Mouse (Mus musculus): ENCODE results near the gene Cacng2. TPM values are rescaled to one million over a fixed set of nuclear protein-coding genes. Genes with fewer than 3 reads are reported as not detected.

Cacng2 gene
- polyA plus RNA-seq, 1 experiment from 2014 or later = 0.56 TPM

DNA sequence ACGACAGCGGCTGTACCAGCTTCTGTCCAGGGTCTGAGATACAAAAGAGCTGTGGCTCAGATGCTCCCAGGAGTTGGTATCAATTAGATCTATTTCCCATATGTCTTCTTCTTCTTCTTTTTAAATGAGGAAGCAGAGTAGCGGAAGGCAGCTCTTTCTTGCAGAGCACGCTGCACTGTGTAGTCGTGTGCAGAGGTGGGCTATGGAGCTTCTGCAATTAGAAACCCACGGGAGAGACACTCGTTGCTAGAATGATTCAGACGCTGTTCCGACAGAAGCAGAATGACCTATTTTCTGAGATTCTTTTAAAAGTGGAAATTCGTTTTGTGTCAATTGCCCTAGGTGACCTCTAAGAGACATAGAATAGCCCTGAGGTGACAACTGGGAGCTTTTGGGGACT lies 69.1 kb downstream of the Cacng2 start:
- H3K27me3 ChIP-seq (ENCODE audit: control insufficient read depth, insufficient read depth, low read length) = no peaks in the 10 kb centered on the region
- no peaks in the 10 kb centered on the region for H3K4me1 ChIP-seq (replicated peaks; ENCODE audit: control insufficient read depth, insufficient read depth, low read length)
- DNase-seq (ENCODE audit: low spot score) = no peak
- no peak overlapping the region for H3K9ac ChIP-seq (ENCODE audit: low read length)
- no peaks in the 10 kb centered on the region for H3K9me3 ChIP-seq (ENCODE audit: control insufficient read depth, low read length)
- no peaks in the 10 kb centered on the region for H3K36me3 ChIP-seq (ENCODE audit: control insufficient read depth, insufficient read depth, low read length)
- H3K4me3 ChIP-seq (ENCODE audit: low read depth, low read length) = no peak overlapping the region
- 87% methylated on average over 10 of the region's 10 CpGs for WGBS
- no peak overlapping the region for H3K27ac ChIP-seq (ENCODE audit: low read depth, low read length)
- no peak for ATAC-seq (replicated peaks; ENCODE audit: low FRiP score)
- H3K4me2 ChIP-seq (ENCODE audit: low read depth, low read length, severe bottlenecking) = no peak overlapping the region

DNA sequence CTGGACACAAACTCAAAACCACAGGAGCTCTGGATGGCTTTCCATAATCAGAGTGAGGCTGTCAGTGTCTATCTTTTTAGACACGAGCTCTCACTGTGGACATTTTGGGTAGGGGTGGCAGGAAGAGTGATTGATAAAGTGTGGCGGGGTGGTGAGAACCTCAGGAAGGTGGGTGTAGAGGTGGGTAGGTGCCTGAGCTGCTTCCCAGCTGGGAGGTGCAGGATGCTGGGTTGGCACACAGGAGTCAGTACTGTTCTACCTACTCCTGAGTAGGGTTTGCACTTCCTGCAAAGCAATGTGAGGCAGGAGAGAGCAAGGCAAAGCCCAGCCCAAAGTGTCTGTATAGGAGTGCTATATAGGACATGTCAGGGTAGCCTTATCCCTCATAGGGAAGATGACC lies 69.9 kb downstream of the Cacng2 start:
- DNase-seq (ENCODE audit: low spot score) (no peak), ATAC-seq (replicated peaks; ENCODE audit: low FRiP score) (no peak)
- no peak overlapping the region for H3K27ac ChIP-seq (ENCODE audit: low read depth, low read length)
- H3K36me3 ChIP-seq (ENCODE audit: control insufficient read depth, insufficient read depth, low read length) = no peaks in the 10 kb centered on the region
- no peak overlapping the region for H3K4me3 ChIP-seq (ENCODE audit: low read depth, low read length)
- H3K27me3 ChIP-seq (ENCODE audit: control insufficient read depth, insufficient read depth, low read length) = no peaks in the 10 kb centered on the region
- no peak overlapping the region for H3K9ac ChIP-seq (ENCODE audit: low read length)
- 72% methylated on average over 2 of the region's 2 CpGs for WGBS
- no peaks in the 10 kb centered on the region for H3K4me1 ChIP-seq (replicated peaks; ENCODE audit: control insufficient read depth, insufficient read depth, low read length)
- H3K9me3 ChIP-seq (ENCODE audit: control insufficient read depth, low read length) = no peaks in the 10 kb centered on the region
- H3K4me2 ChIP-seq (ENCODE audit: low read depth, low read length, severe bottlenecking) = no peak overlapping the region

DNA sequence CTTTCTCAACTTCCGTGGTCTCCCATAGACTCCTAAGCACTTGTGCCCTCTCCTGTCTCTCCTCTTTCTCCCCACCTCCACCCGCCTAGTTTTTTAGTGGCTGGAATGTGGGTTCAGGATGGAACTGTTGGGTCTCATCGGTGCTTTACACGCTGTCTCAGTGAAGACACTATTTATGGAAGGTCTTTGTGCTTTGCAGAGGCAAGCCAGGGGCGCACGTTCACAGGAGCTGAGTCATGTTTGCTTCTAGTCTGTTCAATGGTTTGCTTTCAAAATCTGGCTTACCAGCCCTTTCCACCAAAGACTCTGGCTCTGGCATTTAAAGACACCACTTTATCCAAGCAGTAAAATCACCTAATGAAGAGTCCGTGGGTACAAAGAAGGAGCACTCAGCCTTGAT lies 74.0 kb downstream of the Cacng2 start:
- no peaks in the 10 kb centered on the region for H3K27me3 ChIP-seq (ENCODE audit: control insufficient read depth, insufficient read depth, low read length)
- DNase-seq (ENCODE audit: low spot score) (no peak), ATAC-seq (replicated peaks; ENCODE audit: low FRiP score) (no peak)
- H3K4me3 ChIP-seq (ENCODE audit: low read depth, low read length) = no peak overlapping the region
- H3K9me3 ChIP-seq (ENCODE audit: control insufficient read depth, low read length) = no peaks in the 10 kb centered on the region
- no peak overlapping the region for H3K9ac ChIP-seq (ENCODE audit: low read length)
- H3K36me3 ChIP-seq (ENCODE audit: control insufficient read depth, insufficient read depth, low read length) = no peaks in the 10 kb centered on the region
- H3K27ac ChIP-seq (ENCODE audit: low read depth, low read length) = no peak overlapping the region
- no peaks in the 10 kb centered on the region for H3K4me1 ChIP-seq (replicated peaks; ENCODE audit: control insufficient read depth, insufficient read depth, low read length)
- 69% methylated on average over 7 of the region's 7 CpGs for WGBS
- no peak overlapping the region for H3K4me2 ChIP-seq (ENCODE audit: low read depth, low read length, severe bottlenecking)

DNA sequence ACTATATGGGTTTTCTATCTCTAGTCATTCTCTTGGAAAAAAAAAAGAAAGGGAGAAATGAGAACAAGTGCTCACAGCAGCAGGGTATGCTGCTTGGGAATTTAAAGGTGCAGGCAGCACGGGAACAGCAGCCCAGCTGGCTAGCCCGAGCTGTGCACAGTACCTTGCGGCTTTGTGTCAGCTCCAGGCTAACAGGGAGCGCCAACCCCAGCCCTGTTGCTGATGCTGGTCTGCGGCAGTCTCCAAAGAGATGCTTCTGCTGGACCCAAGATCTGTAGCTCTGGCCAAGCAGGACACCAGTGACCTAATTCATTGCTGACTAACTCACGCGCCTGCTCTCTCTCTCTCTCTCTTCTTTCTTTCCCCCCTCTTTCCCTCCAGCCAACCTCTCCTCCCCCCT lies 74.5 kb downstream of the Cacng2 start:
- H3K27me3 ChIP-seq (ENCODE audit: control insufficient read depth, insufficient read depth, low read length) = no peaks in the 10 kb centered on the region
- H3K9ac ChIP-seq (ENCODE audit: low read length) = no peak overlapping the region
- 70% methylated on average over 7 of the region's 7 CpGs for WGBS
- no peak for ATAC-seq (replicated peaks; ENCODE audit: low FRiP score)
- no peaks in the 10 kb centered on the region for H3K36me3 ChIP-seq (ENCODE audit: control insufficient read depth, insufficient read depth, low read length)
- H3K4me1 ChIP-seq (replicated peaks; ENCODE audit: control insufficient read depth, insufficient read depth, low read length) = no peaks in the 10 kb centered on the region
- H3K9me3 ChIP-seq (ENCODE audit: control insufficient read depth, low read length) = no peaks in the 10 kb centered on the region
- H3K4me2 ChIP-seq (ENCODE audit: low read depth, low read length, severe bottlenecking) = no peak overlapping the region
- H3K4me3 ChIP-seq (ENCODE audit: low read depth, low read length) = no peak overlapping the region
- H3K27ac ChIP-seq (ENCODE audit: low read depth, low read length) = no peak overlapping the region
- no peak for DNase-seq (ENCODE audit: low spot score)

DNA sequence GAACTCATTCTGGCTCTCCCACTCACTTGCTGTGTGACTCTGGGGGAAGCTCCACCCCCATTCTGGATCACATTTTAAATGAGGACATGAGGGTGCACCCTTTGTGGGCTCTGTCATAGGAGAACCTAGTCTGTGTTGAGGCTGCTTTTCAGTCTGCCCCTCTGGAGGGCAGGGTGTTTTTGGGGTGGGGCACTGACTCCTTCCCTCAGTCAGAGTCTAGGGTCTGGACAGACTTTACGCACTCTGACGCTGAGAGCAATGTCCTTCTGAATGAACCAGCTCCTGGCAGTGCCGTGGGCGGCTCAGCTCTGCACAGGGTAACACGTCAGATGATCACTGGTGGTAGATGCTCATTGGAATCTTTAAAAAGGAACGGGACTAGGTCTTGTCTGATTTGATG lies 75.0 kb downstream of the Cacng2 start:
- Histone ChIP-seq H3K9me3 (ENCODE audit: control insufficient read depth, low read length) (no peaks in the 10 kb centered on the region), H3K27ac (ENCODE audit: low read depth, low read length) (no peak overlapping the region), H3K9ac (ENCODE audit: low read length) (no peak overlapping the region), H3K4me1 (replicated peaks; ENCODE audit: control insufficient read depth, insufficient read depth, low read length) (no peaks in the 10 kb centered on the region), H3K27me3 (ENCODE audit: control insufficient read depth, insufficient read depth, low read length) (no peaks in the 10 kb centered on the region), H3K4me3 (ENCODE audit: low read depth, low read length) (no peak overlapping the region), H3K36me3 (ENCODE audit: control insufficient read depth, insufficient read depth, low read length) (no peaks in the 10 kb centered on the region), H3K4me2 (ENCODE audit: low read depth, low read length, severe bottlenecking) (no peak overlapping the region)
- DNase-seq (ENCODE audit: low spot score) (no peak), ATAC-seq (replicated peaks; ENCODE audit: low FRiP score) (no peak)
- WGBS = 80% methylated on average over 6 of the region's 6 CpGs

DNA sequence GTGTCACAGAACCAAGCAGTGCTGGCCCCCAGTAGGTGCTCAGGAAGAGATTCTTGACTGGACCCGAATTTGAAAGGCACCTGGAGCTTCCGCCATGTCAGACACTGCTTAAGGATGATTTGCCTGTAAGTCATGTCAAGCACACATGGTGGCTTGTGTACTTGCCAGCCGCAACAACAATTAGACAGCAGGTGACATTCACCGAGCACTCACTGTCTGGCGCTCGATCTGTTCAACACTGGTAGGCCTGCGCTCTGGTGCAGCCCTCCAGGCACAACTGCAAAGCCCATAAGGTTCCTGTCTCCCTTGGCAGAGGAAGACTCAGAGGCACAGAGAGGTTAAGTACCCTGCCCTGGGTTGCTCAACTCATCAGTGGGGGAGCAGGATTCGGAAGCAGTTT lies 77.1 kb downstream of the Cacng2 start:
- ATAC-seq (replicated peaks; ENCODE audit: low FRiP score) = no peak
- DNase-seq (ENCODE audit: low spot score) = no peak
- Histone ChIP-seq H3K4me3 (ENCODE audit: low read depth, low read length) (no peak overlapping the region), H3K9ac (ENCODE audit: low read length) (no peak overlapping the region), H3K27ac (ENCODE audit: low read depth, low read length) (no peak overlapping the region), H3K9me3 (ENCODE audit: control insufficient read depth, low read length) (no peaks in the 10 kb centered on the region), H3K4me2 (ENCODE audit: low read depth, low read length, severe bottlenecking) (no peak overlapping the region), H3K27me3 (ENCODE audit: control insufficient read depth, insufficient read depth, low read length) (no peaks in the 10 kb centered on the region), H3K36me3 (ENCODE audit: control insufficient read depth, insufficient read depth, low read length) (no peaks in the 10 kb centered on the region), H3K4me1 (replicated peaks; ENCODE audit: control insufficient read depth, insufficient read depth, low read length) (no peaks in the 10 kb centered on the region)
- 86% methylated on average over 8 of the region's 8 CpGs for WGBS

DNA sequence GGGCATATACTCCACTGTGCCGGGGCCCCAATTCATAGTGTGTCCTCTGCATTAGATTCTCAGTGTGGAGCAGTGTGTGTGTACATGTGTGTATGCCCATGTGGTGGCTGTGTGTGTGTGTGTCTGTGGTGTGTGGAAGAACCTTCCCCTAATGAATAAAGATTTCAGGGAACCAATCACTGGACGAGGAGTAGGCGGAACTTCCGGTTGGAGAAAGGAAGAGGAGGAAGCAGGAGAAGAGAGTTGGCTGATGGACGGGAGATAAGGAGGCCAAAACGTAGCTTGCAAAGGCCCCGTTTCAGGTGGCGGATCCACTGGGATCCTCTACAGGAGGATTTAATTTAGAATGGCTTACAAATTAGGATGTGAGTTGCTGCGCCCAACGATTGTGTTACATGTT lies 82.2 kb downstream of the Cacng2 start:
- 91% methylated on average over 10 of the region's 10 CpGs for WGBS
- Histone ChIP-seq H3K27ac (ENCODE audit: low read depth, low read length) (no peak overlapping the region), H3K4me3 (ENCODE audit: low read depth, low read length) (no peak overlapping the region), H3K9me3 (ENCODE audit: control insufficient read depth, low read length) (no peaks in the 10 kb centered on the region), H3K27me3 (ENCODE audit: control insufficient read depth, insufficient read depth, low read length) (no peaks in the 10 kb centered on the region), H3K4me2 (ENCODE audit: low read depth, low read length, severe bottlenecking) (no peak overlapping the region), H3K4me1 (replicated peaks; ENCODE audit: control insufficient read depth, insufficient read depth, low read length) (no peaks in the 10 kb centered on the region), H3K36me3 (ENCODE audit: control insufficient read depth, insufficient read depth, low read length) (no peaks in the 10 kb centered on the region), H3K9ac (ENCODE audit: low read length) (no peak overlapping the region)
- ATAC-seq (replicated peaks; ENCODE audit: low FRiP score) (no peak), DNase-seq (ENCODE audit: low spot score) (no peak)

DNA sequence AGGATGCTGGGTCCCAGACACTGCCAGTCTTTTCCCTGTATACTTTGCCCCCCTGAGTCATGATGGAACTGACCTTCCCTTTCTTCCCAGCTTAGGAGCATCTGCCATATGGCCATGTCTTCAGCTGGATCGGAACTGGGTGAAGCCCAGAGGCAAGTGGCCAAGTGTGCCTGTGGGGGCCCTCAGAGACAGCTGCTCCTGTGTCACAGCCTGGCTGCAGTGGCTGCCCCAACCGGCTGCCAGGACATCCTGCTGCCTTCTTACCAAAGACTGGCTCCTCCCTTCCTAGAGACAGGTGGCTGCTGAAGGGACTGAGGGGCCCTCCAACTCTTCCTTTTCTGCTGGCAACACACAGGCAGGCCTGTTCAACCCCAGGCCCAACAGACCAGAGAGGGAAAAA lies 83.2 kb downstream of the Cacng2 start:
- Histone ChIP-seq H3K4me2 (ENCODE audit: low read depth, low read length, severe bottlenecking) (no peak overlapping the region), H3K9me3 (ENCODE audit: control insufficient read depth, low read length) (no peaks in the 10 kb centered on the region), H3K4me3 (ENCODE audit: low read depth, low read length) (no peak overlapping the region), H3K36me3 (ENCODE audit: control insufficient read depth, insufficient read depth, low read length) (no peaks in the 10 kb centered on the region), H3K9ac (ENCODE audit: low read length) (no peak overlapping the region), H3K4me1 (replicated peaks; ENCODE audit: control insufficient read depth, insufficient read depth, low read length) (no peaks in the 10 kb centered on the region), H3K27ac (ENCODE audit: low read depth, low read length) (no peak overlapping the region), H3K27me3 (ENCODE audit: control insufficient read depth, insufficient read depth, low read length) (no peaks in the 10 kb centered on the region)
- WGBS = 64% methylated on average over 2 of the region's 2 CpGs
- DNase-seq (ENCODE audit: low spot score) (no peak), ATAC-seq (replicated peaks; ENCODE audit: low FRiP score) (no peak)

DNA sequence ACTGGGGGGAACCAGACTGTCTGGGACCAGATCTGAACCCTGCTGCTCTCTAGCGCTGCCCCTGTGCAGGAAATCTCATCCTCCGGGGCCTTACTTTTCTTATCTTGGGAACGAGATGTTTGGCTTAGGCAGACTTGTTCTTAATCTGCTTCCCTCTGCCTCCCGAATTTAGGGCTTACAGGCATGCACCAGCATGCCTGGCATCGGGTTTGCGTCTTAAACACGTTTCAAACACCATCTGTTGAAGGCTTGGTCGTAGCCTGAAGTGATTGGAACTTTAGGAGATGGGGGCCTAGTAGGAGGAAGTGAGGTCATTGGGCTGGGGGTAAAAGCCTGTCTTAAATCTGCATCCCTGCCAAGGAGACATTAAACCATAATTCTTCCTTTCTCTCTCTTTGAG lies 89.9 kb downstream of the Cacng2 start:
- no peak overlapping the region for H3K4me2 ChIP-seq (ENCODE audit: low read depth, low read length, severe bottlenecking)
- no peak for DNase-seq (ENCODE audit: low spot score)
- WGBS = 75% methylated on average over 8 of the region's 8 CpGs
- H3K27me3 ChIP-seq (ENCODE audit: control insufficient read depth, insufficient read depth, low read length) = no peaks in the 10 kb centered on the region
- H3K36me3 ChIP-seq (ENCODE audit: control insufficient read depth, insufficient read depth, low read length) = no peaks in the 10 kb centered on the region
- no peak overlapping the region for H3K27ac ChIP-seq (ENCODE audit: low read depth, low read length)
- H3K4me1 ChIP-seq (replicated peaks; ENCODE audit: control insufficient read depth, insufficient read depth, low read length) = no peaks in the 10 kb centered on the region
- no peaks in the 10 kb centered on the region for H3K9me3 ChIP-seq (ENCODE audit: control insufficient read depth, low read length)
- H3K9ac ChIP-seq (ENCODE audit: low read length) = no peak overlapping the region
- H3K4me3 ChIP-seq (ENCODE audit: low read depth, low read length) = no peak overlapping the region
- no peak for ATAC-seq (replicated peaks; ENCODE audit: low FRiP score)

Measured in forebrain, embryonic 11.5 days (tissue).